Mouse (Mus musculus) bone marrow, adult 2 months (tissue): ENCODE results near the gene Abhd4.

Experiments used
- CTCF ChIP-seq: fragments of 200-500 bp; IDR thresholded peaks from 2 replicates; pipeline ENCODE4 v1.5.1; 2011; ENCODE audit warnings: low read length, control low read depth; ENCODE audit not compliant: control insufficient read depth, insufficient read depth
- POLR2A ChIP-seq: fragments of 200-500 bp; IDR thresholded peaks from 2 replicates; pipeline ENCODE4 v1.6.1; 2011; ENCODE audit warnings: low read depth, mild to moderate bottlenecking, control low read depth, low read length, borderline replicate concordance; ENCODE audit not compliant: control insufficient read depth

DNA sequence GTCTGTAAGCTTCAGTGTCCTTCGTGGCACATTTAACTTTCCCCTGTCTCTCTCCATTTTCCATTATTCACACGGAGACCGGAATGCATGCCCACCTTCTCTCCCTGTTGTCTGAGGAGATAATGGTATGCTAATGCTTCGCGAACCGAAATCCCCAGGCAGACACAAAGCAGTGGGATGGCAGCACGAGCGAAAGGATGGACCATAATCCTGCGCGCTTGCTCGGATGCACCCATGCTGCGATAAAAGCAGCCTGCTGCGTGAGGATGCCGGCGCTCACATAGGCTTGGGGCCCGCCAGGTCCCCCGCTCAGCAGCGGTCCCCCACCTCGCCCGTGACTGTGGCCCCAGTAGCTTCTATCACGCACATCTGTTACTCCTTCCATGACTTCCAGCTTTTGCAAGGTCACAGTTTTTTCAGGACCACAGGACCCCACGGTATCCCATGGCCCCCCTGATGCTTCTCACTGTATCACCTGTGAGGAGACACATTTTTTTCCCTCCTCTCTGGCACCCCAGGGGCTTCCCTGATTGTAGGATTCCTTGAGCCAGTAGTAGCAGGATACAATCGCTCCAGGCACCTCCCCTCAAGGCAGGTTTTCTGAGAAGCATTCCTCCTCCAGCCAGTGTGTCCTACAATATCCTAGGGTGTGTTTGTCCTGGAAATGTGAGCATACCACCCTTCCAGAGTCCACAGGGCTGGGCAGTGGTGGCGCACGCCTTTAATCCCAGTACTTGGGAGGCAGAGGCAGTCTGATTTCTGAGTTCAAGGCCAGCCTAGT lies 24.9 kb upstream of the Abhd4 start:
- TF ChIP-seq CTCF (no peak), POLR2A (no peak)
